Mouse (Mus musculus): ENCODE measurements around the gene Tmem43. TPM values are rescaled to one million over a fixed set of nuclear protein-coding genes. Genes with fewer than 3 reads are reported as not detected.

Tmem43 gene
- polyA plus RNA-seq, 1 experiment from 2014 or later, result 29.1 TPM

GRCm38 (mm10) chr6:91476541-91476940 is 3.0 kb downstream of the Tmem43 start:
- Histone ChIP-seq H3K9me3 (replicated peaks; ENCODE audit: control insufficient read depth, low read length) (no peaks in the 10 kb centered on the region), H3K27me3 (ENCODE audit: control insufficient read depth, insufficient read depth, low read length) (no peaks in the 10 kb centered on the region), H3K4me3 (ENCODE audit: low read depth, low read length) (no peak overlapping the region), H3K9ac (ENCODE audit: low read depth, low read length) (no peak overlapping the region), H3K4me1 (ENCODE audit: control insufficient read depth, insufficient read depth, low read length) (peaks cover 16% of the 10 kb centered on the region), H3K27ac (ENCODE audit: low read depth, low read length) (no peak overlapping the region), H3K4me2 (no peak overlapping the region), H3K36me3 (ENCODE audit: control insufficient read depth, insufficient read depth, low read length) (peaks cover 18% of the 10 kb centered on the region)
- 83% methylated on average over 2 of the region's 2 CpGs for WGBS (ENCODE audit: insufficient replicate concordance)
- no peak for ATAC-seq (replicated peaks; ENCODE audit: insufficient number of reproducible peaks, low FRiP score, low TSS enrichment)

GRCm38 (mm10) chr6:91483371-91483770 is 9.9 kb downstream of the Tmem43 start:
- Histone ChIP-seq H3K4me3 (ENCODE audit: low read depth, low read length) (no peak overlapping the region), H3K27me3 (ENCODE audit: control insufficient read depth, insufficient read depth, low read length) (no peaks in the 10 kb centered on the region), H3K36me3 (ENCODE audit: control insufficient read depth, insufficient read depth, low read length) (peaks cover 42% of the 10 kb centered on the region), H3K9ac (ENCODE audit: low read depth, low read length) (no peak overlapping the region), H3K4me1 (ENCODE audit: control insufficient read depth, insufficient read depth, low read length) (peaks cover 3% of the 10 kb centered on the region; the same call in 1 of the 2 replicates), H3K27ac (ENCODE audit: low read depth, low read length) (no peak overlapping the region), H3K9me3 (replicated peaks; ENCODE audit: control insufficient read depth, low read length) (no peaks in the 10 kb centered on the region), H3K4me2 (no peak overlapping the region)
- WGBS (ENCODE audit: insufficient replicate concordance), result 90% methylated on average over 2 of the region's 2 CpGs
- no peak for ATAC-seq (replicated peaks; ENCODE audit: insufficient number of reproducible peaks, low FRiP score, low TSS enrichment)

GRCm38 (mm10) chr6:91486736-91487453 is 13.4 kb downstream of the Tmem43 start:
- no peaks in the 10 kb centered on the region for H3K9me3 ChIP-seq (replicated peaks; ENCODE audit: control insufficient read depth, low read length)
- H3K27me3 ChIP-seq (ENCODE audit: control insufficient read depth, insufficient read depth, low read length), result no peaks in the 10 kb centered on the region
- H3K9ac ChIP-seq (ENCODE audit: low read depth, low read length), result no peak overlapping the region
- no peak overlapping the region for H3K4me3 ChIP-seq (ENCODE audit: low read depth, low read length)
- WGBS (ENCODE audit: insufficient replicate concordance), result 86% methylated on average over 15 of the region's 15 CpGs
- no peak overlapping the region for H3K4me2 ChIP-seq
- peaks cover 3% of the 10 kb centered on the region; the same call in 1 of the 2 replicates for H3K4me1 ChIP-seq (ENCODE audit: control insufficient read depth, insufficient read depth, low read length)
- no peak for ATAC-seq (replicated peaks; ENCODE audit: insufficient number of reproducible peaks, low FRiP score, low TSS enrichment)
- peaks cover 27% of the 10 kb centered on the region for H3K36me3 ChIP-seq (ENCODE audit: control insufficient read depth, insufficient read depth, low read length)
- no peak overlapping the region for H3K27ac ChIP-seq (ENCODE audit: low read depth, low read length)

GRCm38 (mm10) chr6:91488496-91489212 is 15.2 kb downstream of the Tmem43 start:
- Histone ChIP-seq H3K4me3 (ENCODE audit: low read depth, low read length) (no peak overlapping the region), H3K4me1 (ENCODE audit: control insufficient read depth, insufficient read depth, low read length) (no peaks in the 10 kb centered on the region; the same call in 1 of the 2 replicates), H3K9ac (ENCODE audit: low read depth, low read length) (no peak overlapping the region), H3K27ac (ENCODE audit: low read depth, low read length) (no peak overlapping the region), H3K9me3 (replicated peaks; ENCODE audit: control insufficient read depth, low read length) (no peaks in the 10 kb centered on the region), H3K36me3 (ENCODE audit: control insufficient read depth, insufficient read depth, low read length) (peaks cover 15% of the 10 kb centered on the region), H3K4me2 (no peak overlapping the region), H3K27me3 (ENCODE audit: control insufficient read depth, insufficient read depth, low read length) (no peaks in the 10 kb centered on the region)
- 57% methylated on average over 9 of the region's 9 CpGs for WGBS (ENCODE audit: insufficient replicate concordance)
- ATAC-seq (replicated peaks; ENCODE audit: insufficient number of reproducible peaks, low FRiP score, low TSS enrichment), result no peak

GRCm38 (mm10) chr6:91489872-91490271 is 16.4 kb downstream of the Tmem43 start:
- 80% methylated on average over 10 of the region's 10 CpGs for WGBS (ENCODE audit: insufficient replicate concordance)

GRCm38 (mm10) chr6:91491004-91491403 is 17.5 kb downstream of the Tmem43 start:
- Histone ChIP-seq H3K27me3 (ENCODE audit: control insufficient read depth, insufficient read depth, low read length) (no peaks in the 10 kb centered on the region), H3K4me3 (ENCODE audit: low read depth, low read length) (no peak overlapping the region), H3K9ac (ENCODE audit: low read depth, low read length) (no peak overlapping the region), H3K4me1 (ENCODE audit: control insufficient read depth, insufficient read depth, low read length) (no peaks in the 10 kb centered on the region; the same call in 1 of the 2 replicates), H3K9me3 (replicated peaks; ENCODE audit: control insufficient read depth, low read length) (no peaks in the 10 kb centered on the region), H3K36me3 (ENCODE audit: control insufficient read depth, insufficient read depth, low read length) (peaks cover 9% of the 10 kb centered on the region; the same call in 1 of the 2 replicates), H3K4me2 (no peak overlapping the region), H3K27ac (ENCODE audit: low read depth, low read length) (no peak overlapping the region)
- no peak for ATAC-seq (replicated peaks; ENCODE audit: insufficient number of reproducible peaks, low FRiP score, low TSS enrichment)
- WGBS (ENCODE audit: insufficient replicate concordance), result 66% methylated on average over 6 of the region's 6 CpGs

More at GRCm38 (mm10) chr6:91489872-91490271, 16.4 kb downstream of the Tmem43 start:
- no peaks in the 10 kb centered on the region for H3K9me3 ChIP-seq (replicated peaks; ENCODE audit: control insufficient read depth, low read length)
- no peak overlapping the region for H3K27ac ChIP-seq (ENCODE audit: low read depth, low read length)
- no peak for ATAC-seq (replicated peaks; ENCODE audit: insufficient number of reproducible peaks, low FRiP score, low TSS enrichment)
- H3K27me3 ChIP-seq (ENCODE audit: control insufficient read depth, insufficient read depth, low read length), result no peaks in the 10 kb centered on the region
- H3K4me3 ChIP-seq (ENCODE audit: low read depth, low read length), result no peak overlapping the region
- peaks cover 18% of the 10 kb centered on the region for H3K36me3 ChIP-seq (ENCODE audit: control insufficient read depth, insufficient read depth, low read length)
- H3K4me2 ChIP-seq, result no peak overlapping the region
- no peak overlapping the region for H3K9ac ChIP-seq (ENCODE audit: low read depth, low read length)
- H3K4me1 ChIP-seq (ENCODE audit: control insufficient read depth, insufficient read depth, low read length), result no peaks in the 10 kb centered on the region; the same call in 1 of the 2 replicates

- 84% methylated on average over 10 of the region's 10 CpGs for WGBS (ENCODE audit: insufficient replicate concordance)
- no peak for ATAC-seq (replicated peaks; ENCODE audit: insufficient number of reproducible peaks, low FRiP score, low TSS enrichment)
Observed at GRCm38 (mm10) chr6:91493053-91493452, 19.6 kb downstream of the Tmem43 start.

GRCm38 (mm10) chr6:91494526-91494925 is 21.0 kb downstream of the Tmem43 start:
- no peaks in the 10 kb centered on the region for H3K4me1 ChIP-seq (ENCODE audit: control insufficient read depth, insufficient read depth, low read length)
- H3K36me3 ChIP-seq (ENCODE audit: control insufficient read depth, insufficient read depth, low read length), result peaks cover 12% of the 10 kb centered on the region
- no peak overlapping the region for H3K9ac ChIP-seq (ENCODE audit: low read depth, low read length)
- no peaks in the 10 kb centered on the region for H3K9me3 ChIP-seq (replicated peaks; ENCODE audit: control insufficient read depth, low read length)
- ATAC-seq (replicated peaks; ENCODE audit: insufficient number of reproducible peaks, low FRiP score, low TSS enrichment), result no peak
- H3K4me2 ChIP-seq, result no peak overlapping the region
- H3K27ac ChIP-seq (ENCODE audit: low read depth, low read length), result no peak overlapping the region
- WGBS (ENCODE audit: insufficient replicate concordance), result 82% methylated on average over 8 of the region's 8 CpGs
- no peak overlapping the region for H3K4me3 ChIP-seq (ENCODE audit: low read depth, low read length)
- no peaks in the 10 kb centered on the region for H3K27me3 ChIP-seq (ENCODE audit: control insufficient read depth, insufficient read depth, low read length)

More at GRCm38 (mm10) chr6:91493053-91493452, 19.6 kb downstream of the Tmem43 start:
- H3K4me2 ChIP-seq, result no peak overlapping the region
- no peaks in the 10 kb centered on the region for H3K27me3 ChIP-seq (ENCODE audit: control insufficient read depth, insufficient read depth, low read length)
- peaks cover 8% of the 10 kb centered on the region for H3K36me3 ChIP-seq (ENCODE audit: control insufficient read depth, insufficient read depth, low read length)
- no peaks in the 10 kb centered on the region for H3K9me3 ChIP-seq (replicated peaks; ENCODE audit: control insufficient read depth, low read length)
- no peak overlapping the region for H3K9ac ChIP-seq (ENCODE audit: low read depth, low read length)
- H3K4me3 ChIP-seq (ENCODE audit: low read depth, low read length), result no peak overlapping the region
- H3K4me1 ChIP-seq (ENCODE audit: control insufficient read depth, insufficient read depth, low read length), result no peaks in the 10 kb centered on the region; the same call in 1 of the 2 replicates
- H3K27ac ChIP-seq (ENCODE audit: low read depth, low read length), result no peak overlapping the region

All from heart, embryonic 11.5 days (tissue).